Mouse (Mus musculus): ENCODE results near the gene Ptprd. TPM values are rescaled to one million over a fixed set of nuclear protein-coding genes. Genes with fewer than 3 reads are reported as not detected.

Gene Ptprd
- polyA plus RNA-seq, 1 experiment: 1.2 TPM

DNA sequence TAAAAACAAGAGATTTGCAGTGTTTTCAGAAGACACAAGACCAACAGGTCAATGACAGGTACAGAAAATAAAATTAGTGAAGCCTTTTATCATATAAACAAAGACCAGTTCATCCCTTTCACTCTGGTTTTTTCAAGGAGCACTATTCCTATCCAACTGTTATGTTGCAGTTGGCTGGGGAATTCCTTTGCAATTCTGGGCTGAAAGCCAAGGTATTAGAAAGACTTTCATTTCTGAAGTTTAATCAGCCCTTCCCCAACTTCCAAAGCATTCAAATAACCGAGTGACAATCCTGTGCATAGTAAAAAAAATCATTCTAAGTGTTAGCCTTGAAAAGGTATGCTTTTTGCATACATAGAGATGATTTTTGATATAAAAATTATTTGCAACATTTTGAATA, 61.2 kb downstream of the Ptprd start:
- TF ChIP-seq FOSL1 (IDR thresholded peaks at IDR 0.05; ENCODE audit: insufficient read depth, low read length, poor library complexity, severe bottlenecking) (no peak), CTCF (IDR thresholded peaks at IDR 0.05; ENCODE audit: control insufficient read depth, insufficient read depth, insufficient read length) (no peak), CEBPB (IDR thresholded peaks at IDR 0.05; ENCODE audit: low read depth) (no peak), MAX (IDR thresholded peaks at IDR 0.05) (no peak), MYOG (IDR thresholded peaks at IDR 0.05; ENCODE audit: control insufficient read depth, extremely low read depth, insufficient read length) (no peak), MYOD1 (IDR thresholded peaks at IDR 0.05; ENCODE audit: control insufficient read depth, insufficient read length, low read depth) (no peak), USF1 (IDR thresholded peaks at IDR 0.05; ENCODE audit: low read depth) (no peak)
- no peak overlapping the region for H3K4me3 ChIP-seq (ENCODE audit: insufficient read depth, poor library complexity, severe bottlenecking)

DNA sequence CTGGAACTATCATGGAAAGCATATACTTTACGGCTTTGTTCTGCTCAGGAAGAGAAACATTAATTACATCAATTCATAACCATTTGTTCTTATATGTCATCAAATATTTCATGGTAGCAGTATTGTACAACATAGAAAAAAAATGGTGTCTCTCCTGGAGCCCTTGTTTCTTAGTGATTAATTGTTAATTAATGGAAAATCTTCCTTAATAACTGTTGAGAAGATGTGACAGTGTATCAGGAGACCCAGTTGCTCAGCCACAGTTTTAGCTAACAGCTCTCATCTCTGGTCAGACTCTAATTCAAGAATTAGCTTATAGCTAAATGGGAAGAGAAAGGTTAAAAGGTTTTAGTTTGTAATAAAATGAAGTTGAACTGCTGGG, 69.0 kb downstream of the Ptprd start:
- Histone ChIP-seq H3K79me2 (ENCODE audit: control insufficient read depth, insufficient read depth) (no peaks in the 10 kb centered on the region), H3ac (ENCODE audit: control insufficient read depth, insufficient read length, low read depth) (no peak overlapping the region), H3K79me3 (ENCODE audit: low read depth) (no peaks in the 10 kb centered on the region), H3K4me3 (ENCODE audit: insufficient read depth, poor library complexity, severe bottlenecking) (no peak overlapping the region), H3K36me3 (ENCODE audit: control insufficient read depth, insufficient read depth) (no peaks in the 10 kb centered on the region), H3K27me3 (ENCODE audit: control insufficient read depth, insufficient read depth, insufficient read length) (no peaks in the 10 kb centered on the region)
- TF ChIP-seq FOSL1 (IDR thresholded peaks at IDR 0.05; ENCODE audit: insufficient read depth, low read length, poor library complexity, severe bottlenecking): no peak
- TF ChIP-seq CEBPB (IDR thresholded peaks at IDR 0.05; ENCODE audit: low read depth): no peak
- no peak for TF ChIP-seq USF1 (IDR thresholded peaks at IDR 0.05; ENCODE audit: low read depth)
- no peak for TF ChIP-seq MYOD1 (IDR thresholded peaks at IDR 0.05; ENCODE audit: control insufficient read depth, insufficient read length, low read depth)
- TF ChIP-seq MAX (IDR thresholded peaks at IDR 0.05): no peak
- no peak for TF ChIP-seq CTCF (IDR thresholded peaks at IDR 0.05; ENCODE audit: control insufficient read depth, insufficient read depth, insufficient read length)

More for the DNA sequence above, 61.2 kb downstream of the Ptprd start:
- Histone ChIP-seq H3K27me3 (ENCODE audit: control insufficient read depth, insufficient read depth, insufficient read length) (no peaks in the 10 kb centered on the region), H3K36me3 (ENCODE audit: control insufficient read depth, insufficient read depth) (no peaks in the 10 kb centered on the region), H3K79me2 (ENCODE audit: control insufficient read depth, insufficient read depth) (no peaks in the 10 kb centered on the region), H3K79me3 (ENCODE audit: low read depth) (no peaks in the 10 kb centered on the region), H3ac (ENCODE audit: control insufficient read depth, insufficient read length, low read depth) (no peak overlapping the region)

DNA sequence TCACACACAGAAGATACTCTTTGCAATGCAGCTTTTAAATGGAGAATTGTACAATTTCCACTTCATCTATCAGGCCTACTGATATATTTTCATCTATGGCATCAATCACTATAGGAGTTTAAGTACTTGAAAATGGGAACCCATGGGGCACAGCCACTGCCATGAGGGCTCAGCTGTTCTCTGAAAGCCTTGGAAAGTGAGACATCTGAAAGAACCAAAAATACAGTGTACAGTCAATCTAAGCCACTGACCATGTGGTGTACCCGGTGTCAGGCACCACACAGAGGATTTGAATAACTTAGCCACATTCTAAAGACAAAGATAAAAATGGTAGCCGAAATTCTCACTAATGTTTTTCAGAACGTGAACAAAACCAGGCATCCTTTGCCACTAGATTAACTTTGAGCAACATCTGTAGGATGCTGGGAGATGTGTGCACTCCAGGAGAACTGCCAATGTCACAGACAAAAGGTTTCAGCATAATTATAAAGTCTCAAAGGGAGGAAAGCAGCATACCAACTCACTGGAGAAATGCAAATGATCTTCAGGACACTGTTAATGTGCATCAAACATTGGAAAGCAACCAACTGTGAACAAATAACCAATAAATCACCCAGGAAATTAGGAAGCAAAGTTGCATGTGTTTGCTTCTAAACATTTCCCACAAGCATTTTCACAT, 69.5 kb downstream of the Ptprd start:
- H3K36me3 ChIP-seq (ENCODE audit: control insufficient read depth, insufficient read depth): no peaks in the 10 kb centered on the region
- H3ac ChIP-seq (ENCODE audit: control insufficient read depth, insufficient read length, low read depth): no peak overlapping the region
- TF ChIP-seq CTCF (IDR thresholded peaks at IDR 0.05; ENCODE audit: control insufficient read depth, insufficient read depth, insufficient read length) (no peak), USF1 (IDR thresholded peaks at IDR 0.05; ENCODE audit: low read depth) (no peak), CEBPB (IDR thresholded peaks at IDR 0.05; ENCODE audit: low read depth) (no peak), MYOG (IDR thresholded peaks at IDR 0.05; ENCODE audit: control insufficient read depth, extremely low read depth, insufficient read length) (no peak), MAX (IDR thresholded peaks at IDR 0.05) (no peak), MYOD1 (IDR thresholded peaks at IDR 0.05; ENCODE audit: control insufficient read depth, insufficient read length, low read depth) (no peak), FOSL1 (IDR thresholded peaks at IDR 0.05; ENCODE audit: insufficient read depth, low read length, poor library complexity, severe bottlenecking) (no peak)

DNA sequence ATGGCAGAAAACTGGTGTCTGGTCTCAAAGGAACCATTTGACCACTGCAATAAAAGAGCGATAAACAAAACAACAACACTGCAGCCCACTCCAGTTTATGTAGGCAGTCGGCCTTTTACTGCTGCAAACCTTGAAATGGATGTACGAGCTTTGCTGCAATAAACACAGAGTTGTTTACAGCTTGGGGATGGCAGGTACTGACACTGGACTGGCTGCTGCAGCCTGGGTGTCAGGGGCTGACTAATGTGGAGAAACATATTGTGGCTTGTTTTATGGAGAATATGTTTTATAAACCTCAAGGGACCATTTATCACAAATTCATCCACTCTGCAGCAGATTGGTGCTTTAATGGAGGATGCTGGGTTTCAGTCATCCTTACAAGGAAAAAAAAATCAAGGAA, 100.9 kb downstream of the Ptprd start:
- TF ChIP-seq MYOD1 (IDR thresholded peaks at IDR 0.05; ENCODE audit: control insufficient read depth, insufficient read length, low read depth) (no peak), USF1 (IDR thresholded peaks at IDR 0.05; ENCODE audit: low read depth) (no peak), CTCF (IDR thresholded peaks at IDR 0.05; ENCODE audit: control insufficient read depth, insufficient read depth, insufficient read length) (no peak), CEBPB (IDR thresholded peaks at IDR 0.05; ENCODE audit: low read depth) (no peak), MYOG (IDR thresholded peaks at IDR 0.05; ENCODE audit: control insufficient read depth, extremely low read depth, insufficient read length) (no peak), MAX (IDR thresholded peaks at IDR 0.05) (no peak), FOSL1 (IDR thresholded peaks at IDR 0.05; ENCODE audit: insufficient read depth, low read length, poor library complexity, severe bottlenecking) (no peak)
- no peak overlapping the region for H3K4me3 ChIP-seq (ENCODE audit: insufficient read depth, poor library complexity, severe bottlenecking)
- no peaks in the 10 kb centered on the region for H3K79me2 ChIP-seq (ENCODE audit: control insufficient read depth, insufficient read depth)
- no peaks in the 10 kb centered on the region for H3K27me3 ChIP-seq (ENCODE audit: control insufficient read depth, insufficient read depth, insufficient read length)
- H3ac ChIP-seq (ENCODE audit: control insufficient read depth, insufficient read length, low read depth): no peak overlapping the region
- no peaks in the 10 kb centered on the region for H3K36me3 ChIP-seq (ENCODE audit: control insufficient read depth, insufficient read depth)
- H3K79me3 ChIP-seq (ENCODE audit: low read depth): no peaks in the 10 kb centered on the region

More for the DNA sequence above, 69.5 kb downstream of the Ptprd start:
- H3K27me3 ChIP-seq (ENCODE audit: control insufficient read depth, insufficient read depth, insufficient read length): no peaks in the 10 kb centered on the region
- no peaks in the 10 kb centered on the region for H3K79me2 ChIP-seq (ENCODE audit: control insufficient read depth, insufficient read depth)
- no peak overlapping the region for H3K4me3 ChIP-seq (ENCODE audit: insufficient read depth, poor library complexity, severe bottlenecking)
- H3K79me3 ChIP-seq (ENCODE audit: low read depth): no peaks in the 10 kb centered on the region

DNA sequence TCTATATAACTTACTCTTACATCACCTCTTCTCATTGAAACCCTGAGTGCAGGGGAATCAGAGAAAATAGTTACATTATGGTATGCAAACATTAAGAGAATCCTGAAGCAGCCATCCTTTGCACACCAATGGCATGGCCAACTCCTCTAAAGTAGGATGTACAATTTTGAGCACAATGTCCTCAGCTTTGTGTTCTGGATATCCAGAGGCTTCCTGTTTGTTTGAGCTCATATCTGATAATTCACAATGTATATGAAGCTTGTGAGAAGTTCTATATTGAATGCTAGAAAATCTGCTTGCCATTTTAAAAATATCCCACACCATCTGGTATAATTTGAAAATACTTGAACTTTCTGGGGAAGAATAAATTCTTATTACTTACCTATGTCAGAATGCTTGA, 114.2 kb downstream of the Ptprd start:
- Histone ChIP-seq H3K4me3 (ENCODE audit: insufficient read depth, poor library complexity, severe bottlenecking) (no peak overlapping the region), H3K79me2 (ENCODE audit: control insufficient read depth, insufficient read depth) (no peaks in the 10 kb centered on the region), H3K27me3 (ENCODE audit: control insufficient read depth, insufficient read depth, insufficient read length) (no peaks in the 10 kb centered on the region)

More for the DNA sequence above, 114.2 kb downstream of the Ptprd start:
- Histone ChIP-seq H3K36me3 (ENCODE audit: control insufficient read depth, insufficient read depth) (no peaks in the 10 kb centered on the region), H3ac (ENCODE audit: control insufficient read depth, insufficient read length, low read depth) (no peak overlapping the region), H3K79me3 (ENCODE audit: low read depth) (no peaks in the 10 kb centered on the region)
- TF ChIP-seq FOSL1 (IDR thresholded peaks at IDR 0.05; ENCODE audit: insufficient read depth, low read length, poor library complexity, severe bottlenecking): no peak
- no peak for TF ChIP-seq MAX (IDR thresholded peaks at IDR 0.05)
- no peak for TF ChIP-seq CTCF (IDR thresholded peaks at IDR 0.05; ENCODE audit: control insufficient read depth, insufficient read depth, insufficient read length)
- no peak for TF ChIP-seq USF1 (IDR thresholded peaks at IDR 0.05; ENCODE audit: low read depth)
- TF ChIP-seq MYOG (IDR thresholded peaks at IDR 0.05; ENCODE audit: control insufficient read depth, extremely low read depth, insufficient read length): no peak
- no peak for TF ChIP-seq MYOD1 (IDR thresholded peaks at IDR 0.05; ENCODE audit: control insufficient read depth, insufficient read length, low read depth)
- no peak for TF ChIP-seq CEBPB (IDR thresholded peaks at IDR 0.05; ENCODE audit: low read depth)
